Mouse (Mus musculus) cerebellum, adult 2 months (tissue): ENCODE measurements at regions not wholly inside any gene's neighbourhood (a gene's known extent, or its start where the extent isn't known, plus 50 kb on each side); places are given as distances from the start of the nearest gene placed in this dataset.

Experiments
- CTCF ChIP-seq: fragments of 200-500 bp; IDR thresholded peaks from 2 replicates; pipeline ENCODE4 v1.5.1; 2011; ENCODE audit warnings: low read depth, mild to moderate bottlenecking, control low read depth, low read length, moderate library complexity, borderline replicate concordance; ENCODE audit not compliant: insufficient read depth
- POLR2A ChIP-seq: fragments of 200-500 bp; IDR thresholded peaks from 2 replicates; pipeline ENCODE4 v1.6.1; 2011; ENCODE audit warnings: low read length, control low read depth, borderline replicate concordance; ENCODE audit not compliant: insufficient read depth

GRCm38 (mm10) chr1:75826202-75826601 lies 280.1 kb downstream of the Slc4a3 start:
- TF ChIP-seq CTCF (no peak), POLR2A (no peak)
